In genomic region chr8:117660358-117661031, GRCm38 (mm10) we compare ENCODE assay signal across 9 mouse cellular contexts. TPM values are rescaled to one million over a fixed set of nuclear protein-coding genes. Genes with fewer than 3 reads are reported as not detected.
DNase-seq lines count a peak whose midpoint lies in the region; ATAC-seq and TF ChIP-seq lines count a peak whose summit lies in the region.
"Had no signal": no experiment of that assay in that cellular context is flagged by ENCODE, and none has a peak within 500 bp of the region (broad histone marks: within the 10 kb centered on the region; RNA-seq: fewer than 3 reads in every experiment).

No protein-coding gene starts in this region.

- no peaks in the 10 kb centered on the region for H3K27me3 ChIP-seq in heart, postnatal 0 days (ENCODE audit: control insufficient read depth, insufficient read depth, low read length)
- H3K27me3 ChIP-seq in neural tube, embryonic 14.5 days (ENCODE audit: control insufficient read depth, insufficient read depth, low read length) = no peaks in the 10 kb centered on the region
- no peaks in the 10 kb centered on the region for H3K27me3 ChIP-seq in thymus, adult 2 months (ENCODE audit: control insufficient read depth, insufficient read depth, low read length)
- no peaks in the 10 kb centered on the region for H3K27me3 ChIP-seq in liver, embryonic 12.5 days (replicated peaks)

- H3K4me3 ChIP-seq in heart, postnatal 0 days (ENCODE audit: low read depth, low read length) = no peak overlapping the region
- H3K4me3 ChIP-seq in neural tube, embryonic 14.5 days (ENCODE audit: low read depth, low read length) = no peak overlapping the region
- H3K4me3 ChIP-seq in gastrocnemius, adult 2 months = no peak overlapping the region
- H3K4me3 ChIP-seq in thymus, adult 2 months (ENCODE audit: control insufficient read depth, insufficient read depth, low read length) = no peak overlapping the region
- H3K4me3 ChIP-seq in liver, embryonic 12.5 days = no peak overlapping the region

- no peak overlapping the region for H3K27ac ChIP-seq in heart, postnatal 0 days (ENCODE audit: low read depth)
- peak overlapping the region; percentile 34; the same call in 1 of the 2 replicates for H3K27ac ChIP-seq in neural tube, embryonic 14.5 days (ENCODE audit: low read depth, low read length)
- H3K27ac ChIP-seq in gastrocnemius, adult 2 months = no peak overlapping the region
- no peak overlapping the region for H3K27ac ChIP-seq in thymus, adult 2 months (ENCODE audit: control insufficient read depth, insufficient read depth, low read length)
- H3K27ac ChIP-seq in liver, embryonic 12.5 days = no peak overlapping the region

- no peaks in the 10 kb centered on the region for H3K4me1 ChIP-seq in heart, postnatal 0 days (ENCODE audit: control insufficient read depth, insufficient read depth)
- peaks cover 10% of the 10 kb centered on the region; the same call in 1 of the 2 replicates for H3K4me1 ChIP-seq in neural tube, embryonic 14.5 days (ENCODE audit: control insufficient read depth, insufficient read depth, low read length)
- no peaks in the 10 kb centered on the region for H3K4me1 ChIP-seq in thymus, adult 2 months (replicated peaks; ENCODE audit: control insufficient read depth, insufficient read depth, low read length)
- no peaks in the 10 kb centered on the region for H3K4me1 ChIP-seq in liver, embryonic 12.5 days

- peak; percentile 77 for ATAC-seq in heart, postnatal 0 days (ENCODE audit: insufficient read depth, low read depth)
- ATAC-seq in neural tube, embryonic 14.5 days (ENCODE audit: low read depth) = peak; percentile 74
- no peak for ATAC-seq in liver, embryonic 12.5 days

- H3K9me3 ChIP-seq in heart, postnatal 0 days (replicated peaks; ENCODE audit: control insufficient read depth, low read length) = no peaks in the 10 kb centered on the region
- H3K9me3 ChIP-seq in neural tube, embryonic 14.5 days (ENCODE audit: control insufficient read depth, low read length) = no peaks in the 10 kb centered on the region
- H3K9me3 ChIP-seq in liver, embryonic 12.5 days (replicated peaks) = no peaks in the 10 kb centered on the region

- H3K4me2 ChIP-seq in heart, postnatal 0 days (ENCODE audit: low read depth, low read length) = no peak overlapping the region
- no peak overlapping the region for H3K4me2 ChIP-seq in neural tube, embryonic 14.5 days (ENCODE audit: low read depth, low read length)
- no peak overlapping the region for H3K4me2 ChIP-seq in liver, embryonic 12.5 days

- no peak for TF ChIP-seq EP300 in heart, postnatal 0 days (IDR thresholded peaks at IDR 0.05; ENCODE audit: low read depth)

- no peaks in the 10 kb centered on the region for H3K36me3 ChIP-seq in heart, postnatal 0 days (replicated peaks; ENCODE audit: control insufficient read depth, insufficient read depth, low read length)
- H3K36me3 ChIP-seq in neural tube, embryonic 14.5 days (ENCODE audit: control insufficient read depth, insufficient read depth, low read length) = no peaks in the 10 kb centered on the region
- H3K36me3 ChIP-seq in thymus, adult 2 months (ENCODE audit: control insufficient read depth, insufficient read depth, low read length) = no peaks in the 10 kb centered on the region
- H3K36me3 ChIP-seq in liver, embryonic 12.5 days = no peaks in the 10 kb centered on the region

- TF ChIP-seq CTCF in heart, postnatal 0 days (IDR thresholded peaks at IDR 0.05; ENCODE audit: low read depth) = no peak
- no peak for TF ChIP-seq CTCF in gastrocnemius, adult 2 months (IDR thresholded peaks at IDR 0.05)
- no peak for TF ChIP-seq CTCF in thymus, adult 2 months (IDR thresholded peaks at IDR 0.05; ENCODE audit: borderline replicate concordance, control insufficient read depth, extremely low read depth, insufficient read depth, low read length, poor library complexity)

- 19% methylated on average over 11 of the region's 11 CpGs for WGBS in heart, postnatal 0 days
- 19% methylated on average over 11 of the region's 11 CpGs for WGBS in neural tube, embryonic 14.5 days
- 61% methylated on average over 11 of the region's 11 CpGs for WGBS in thymus, adult 2 months
- WGBS in liver, embryonic 12.5 days (ENCODE audit: insufficient replicate concordance) = 62% methylated on average over 11 of the region's 11 CpGs

- H3K9ac ChIP-seq in heart, postnatal 0 days (replicated peaks; ENCODE audit: low read depth, low read length) = no peak overlapping the region
- no peak overlapping the region for H3K9ac ChIP-seq in neural tube, embryonic 14.5 days (replicated peaks; ENCODE audit: low read depth, low read length)
- no peak overlapping the region for H3K9ac ChIP-seq in liver, embryonic 12.5 days

- TF ChIP-seq POLR2A in thymus, adult 2 months (IDR thresholded peaks at IDR 0.05; ENCODE audit: control insufficient read depth, extremely low read depth, insufficient read depth, low read length, poor library complexity) = no peak

- DNase-seq in ovary, postnatal 14 days (ENCODE audit: low spot score) = peak; percentile 16
- no peak for DNase-seq in ovary, postnatal 36 days (ENCODE audit: low spot score)
- DNase-seq in heart, postnatal 0 days (ENCODE audit: low spot score) = peak; percentile 49
- DNase-seq in left cerebral cortex, postnatal 36 days (ENCODE audit: low spot score in 2 of 2) = peak; percentile 5 to 15
- no peak for DNase-seq in gastrocnemius, adult 2 months
- no peak for DNase-seq in thymus, adult 2 months

- intact Hi-C loops in left cerebral cortex, postnatal 36 days (cut with DNase I) = no loop called here
- intact Hi-C loops in gastrocnemius, adult 2 months (cut with DNase I) = no loop called here

RNA-seq across cellular contexts. Expression of gene Sdr42e1, which starts 13.0 kb away (rescaled TPM):
- total RNA-seq in heart, postnatal 0 days (2014; rRNA removed; ENCODE audit: low replicate concordance) = 0.23 and 2.0 TPM in 2 replicates
- polyA plus RNA-seq in heart, postnatal 0 days (2015; fragmentation: Nextera tagmentation; extraction: Ambion mirVana) = 0.61 and 0.92 TPM in 2 replicates
- total RNA-seq in left cerebral cortex, postnatal 36 days (2021) = 1 to 10 TPM; 4.7 to 5.1 TPM
- polyA plus RNA-seq in neural tube, embryonic 14.5 days (2014; fragmentation: Nextera tagmentation; extraction: Ambion mirVana) = 1.1 and 1.5 TPM in 2 replicates
- total RNA-seq in gastrocnemius, adult 2 months (2021) = under 1 TPM; 0.13 to 0.31 TPM
- polyA plus RNA-seq in thymus, adult 2 months (2012; rRNA removed) = 5.1 and 5.3 TPM in 2 replicates
- 0.91 and 1.4 TPM in 2 replicates for polyA plus RNA-seq in liver, embryonic 12.5 days (2016; fragmentation: Nextera tagmentation; extraction: Ambion mirVana)

RNA-seq across cellular contexts. Expression of gene Hsd17b2, which starts 41.2 kb away (rescaled TPM):
- total RNA-seq in heart, postnatal 0 days (2014; rRNA removed; ENCODE audit: low replicate concordance) = 2.3 TPM in 1 of 2 replicates, not detected in the other
- polyA plus RNA-seq in heart, postnatal 0 days (2015; fragmentation: Nextera tagmentation; extraction: Ambion mirVana) = not detected in 2 replicates
- under 1 TPM in 1 of 2 experiments, not detected in 1; 0.41 TPM for total RNA-seq in left cerebral cortex, postnatal 36 days (2021)
- 0.36 TPM in 1 of 2 replicates, not detected in the other for polyA plus RNA-seq in neural tube, embryonic 14.5 days (2014; fragmentation: Nextera tagmentation; extraction: Ambion mirVana)
- not detected for total RNA-seq in gastrocnemius, adult 2 months (2021)
- 0.40 and 0.71 TPM in 2 replicates for polyA plus RNA-seq in thymus, adult 2 months (2012; rRNA removed)
- polyA plus RNA-seq in liver, embryonic 12.5 days (2016; fragmentation: Nextera tagmentation; extraction: Ambion mirVana) = 20.9 and 23.6 TPM in 2 replicates
- total RNA-seq: hematopoietic stem cell, adult 5-6 weeks had no signal

Comparison
In these comparisons a context has a peak if more than half of its experiments do, and no peak if none do; other contexts are left out.
1. DNase-seq: peak in ovary, postnatal 14 days (single experiment), heart, postnatal 0 days (single experiment) and left cerebral cortex, postnatal 36 days (2 of 2); none in ovary, postnatal 36 days (single experiment), gastrocnemius, adult 2 months (single experiment) and thymus, adult 2 months (single experiment).
2. RNA of gene Hsd17b2, which starts 41.2 kb away (polyA plus RNA-seq): 20.9 to 23.6 TPM in liver, embryonic 12.5 days; 0.40 to 0.71 TPM in thymus, adult 2 months, 0.36 TPM in neural tube, embryonic 14.5 days and not detected in heart, postnatal 0 days; every median in the first group is over 10 times any median in the second.